Mouse (Mus musculus) retina, embryonic 14.5 days (tissue): Measurements from ENCODE around the gene Ufm1.

Experiments used
- DNase-seq: peaks from one replicate; pipeline ENCODE4 v3.0.0-alpha.2; 2015; ENCODE audit warnings: low spot score

Gene Ufm1

DNA sequence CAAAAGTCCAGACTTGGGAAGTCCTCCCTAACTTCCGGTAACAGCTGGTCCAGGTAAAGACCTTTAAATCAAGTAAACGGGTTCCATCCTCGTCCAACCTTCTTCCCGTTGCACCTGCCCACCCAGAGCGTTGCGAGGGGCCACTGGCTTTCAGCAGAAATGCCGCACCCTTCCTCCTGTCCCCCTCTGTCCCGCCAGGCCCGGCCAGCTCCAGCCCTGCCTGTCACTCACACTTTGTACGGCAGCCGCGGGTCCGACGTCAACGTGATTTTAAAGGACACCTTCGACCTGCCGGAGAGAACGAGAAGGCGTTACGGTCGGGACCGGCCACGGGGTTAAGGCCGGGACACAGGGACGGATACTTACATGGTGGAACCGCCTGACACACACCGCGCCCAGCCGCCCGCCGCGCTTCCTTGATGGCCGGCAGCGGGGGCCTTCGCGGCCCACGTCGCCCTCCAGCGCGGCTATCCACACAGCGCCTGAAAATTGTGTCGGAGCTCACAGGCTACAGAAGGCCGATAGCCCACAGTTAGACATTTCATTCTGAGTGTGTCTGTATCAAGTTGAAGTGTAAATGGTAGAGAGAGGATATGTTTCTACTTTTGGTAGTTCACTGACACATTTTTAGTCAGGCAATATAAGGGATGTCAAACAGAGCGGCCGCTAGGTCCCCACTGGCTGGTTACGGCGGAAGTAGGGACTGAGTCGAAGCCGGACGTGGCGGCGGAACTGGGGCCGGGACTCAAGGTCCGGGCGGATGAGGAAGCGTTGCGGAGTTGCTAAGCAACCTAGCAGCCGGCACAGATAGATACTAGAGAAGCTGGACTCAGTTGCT lies at the start of gene Ufm1:
Gene Ufm1, minus strand, starts transcription at position 448 of the 838 bp plus-strand sequence.
- DNase-seq = peak; percentile 97

DNA sequence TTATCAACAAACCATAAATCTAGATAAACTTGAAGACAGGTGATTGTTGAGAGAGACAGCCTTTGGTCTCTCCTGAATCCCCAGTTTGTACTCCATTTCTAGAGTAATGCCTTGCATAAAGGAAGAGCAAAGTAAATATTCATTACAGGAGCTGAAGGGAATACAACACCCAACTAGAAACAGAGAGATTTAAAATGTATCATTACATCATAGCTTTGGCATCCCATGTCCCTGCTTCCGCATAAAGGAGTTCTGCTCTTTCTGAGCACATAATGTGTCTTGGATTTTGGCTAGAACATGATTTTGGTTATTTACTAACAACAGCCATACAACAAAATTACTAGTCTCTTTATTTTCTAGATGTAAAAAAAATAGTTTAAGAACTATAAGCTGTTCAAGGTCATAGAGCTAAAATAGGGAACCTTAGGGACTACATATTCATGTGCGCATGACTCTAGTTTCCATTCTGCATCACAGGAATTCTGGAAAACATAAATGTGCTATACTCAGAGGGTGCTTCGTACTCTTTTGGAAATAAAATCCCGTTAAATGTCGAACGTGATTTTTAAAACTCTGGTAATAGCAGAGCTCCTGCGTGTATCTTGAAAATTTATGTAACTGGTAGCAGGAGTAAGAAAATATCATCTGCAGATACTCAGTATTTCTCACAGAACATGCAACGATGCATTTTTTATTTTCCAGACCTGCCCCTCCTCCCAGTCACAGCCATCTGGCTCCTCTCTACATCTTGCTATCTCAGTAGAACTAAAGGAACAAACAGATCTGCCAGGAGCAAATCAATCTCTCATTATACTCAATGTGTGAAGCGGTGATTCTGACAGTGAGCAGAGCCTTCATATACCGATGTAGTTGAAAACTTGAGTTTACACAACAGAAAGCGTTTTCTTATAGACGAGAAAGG lies 27.2 kb upstream of the Ufm1 start:
- no peak for DNase-seq

GRCm38 (mm10) chr3:53871596-53871995 lies 8.0 kb upstream of the Ufm1 start:
- DNase-seq = no peak

DNA sequence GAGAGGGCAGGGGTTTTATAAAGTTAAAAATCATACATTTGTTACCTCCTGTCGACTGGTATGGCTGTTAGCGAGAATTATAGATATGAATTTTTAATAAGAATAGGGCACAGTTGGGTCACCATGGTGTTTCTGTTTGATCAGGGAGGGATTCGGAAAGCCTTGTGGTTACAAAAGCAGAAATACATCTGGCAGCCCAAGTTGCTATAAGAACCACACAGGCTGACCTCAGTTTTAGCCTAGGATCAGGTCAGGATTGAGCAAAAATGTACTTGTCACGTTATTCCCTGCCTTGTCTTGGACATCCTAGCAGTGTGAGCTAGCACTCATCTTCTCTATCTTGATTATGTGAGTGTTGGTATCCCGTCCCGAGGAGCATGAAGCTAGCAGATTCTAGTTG lies 6.9 kb upstream of the Ufm1 start:
- DNase-seq = no peak

GRCm38 (mm10) chr3:53869263-53869662 lies 5.6 kb upstream of the Ufm1 start:
- no peak for DNase-seq

DNA sequence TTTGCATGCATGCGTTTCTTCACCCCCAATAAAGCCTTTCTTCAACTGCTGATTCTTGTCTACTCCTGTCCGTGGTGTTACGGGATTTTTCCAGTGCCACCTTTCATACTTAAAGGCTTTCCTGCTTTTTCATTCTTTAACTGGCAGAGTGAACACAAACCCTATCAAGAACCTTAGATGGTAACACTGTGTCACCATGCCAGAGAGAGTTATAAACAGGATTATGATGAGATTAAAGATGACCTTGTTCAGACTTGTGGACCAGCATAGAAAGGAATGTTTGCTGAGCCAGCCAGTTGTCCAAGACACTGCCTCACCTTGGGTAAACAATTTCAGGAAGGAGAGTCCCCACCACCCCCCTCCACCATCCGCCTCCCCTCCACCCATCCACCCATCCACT lies 4.6 kb upstream of the Ufm1 start:
- no peak for DNase-seq

- DNase-seq = no peak
Observed at GRCm38 (mm10) chr3:53854831-53855230, 8.8 kb downstream of the Ufm1 start.

- DNase-seq = no peak
Observed at GRCm38 (mm10) chr3:53854261-53854660, 9.4 kb downstream of the Ufm1 start.

DNA sequence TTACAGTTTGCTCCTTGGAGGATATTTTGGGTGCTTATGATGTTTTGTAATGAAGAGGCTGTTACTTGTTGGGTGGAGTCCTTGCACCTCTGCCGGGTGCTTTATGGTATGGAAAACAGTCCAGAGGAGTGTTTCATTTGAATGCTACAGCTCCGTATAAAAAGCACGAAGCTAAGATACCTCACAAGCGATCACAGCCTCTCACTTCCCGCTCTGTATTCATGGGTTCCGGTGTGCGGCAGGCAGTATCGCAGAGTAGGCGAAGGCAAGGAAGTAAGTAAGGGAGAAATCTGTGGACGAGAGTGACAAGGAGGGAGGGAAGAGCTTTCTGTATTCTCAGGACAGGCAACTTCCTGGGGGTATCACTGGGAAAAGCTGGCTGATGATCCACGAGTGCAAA lies 15.4 kb downstream of the Ufm1 start:
- DNase-seq = no peak

DNA sequence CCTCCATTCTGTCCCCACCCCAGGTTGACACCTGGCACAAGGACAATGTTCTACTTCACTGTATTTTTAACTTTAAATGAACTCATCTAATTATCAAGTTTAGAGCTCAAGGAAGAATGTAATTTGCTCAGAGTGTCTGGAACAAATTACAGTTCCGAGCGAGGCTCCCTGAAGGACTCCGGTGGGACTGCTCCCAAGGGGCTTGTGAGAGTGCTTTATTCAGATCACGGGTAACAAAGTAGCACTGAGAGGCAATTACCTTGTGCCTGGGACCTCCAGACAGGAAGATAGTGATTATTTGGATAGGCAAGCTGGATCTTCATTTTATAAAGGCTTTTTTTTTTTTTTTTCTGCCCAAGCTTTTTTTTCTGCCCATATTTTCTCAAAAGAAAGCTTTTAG lies 15.9 kb downstream of the Ufm1 start:
- no peak for DNase-seq

DNA sequence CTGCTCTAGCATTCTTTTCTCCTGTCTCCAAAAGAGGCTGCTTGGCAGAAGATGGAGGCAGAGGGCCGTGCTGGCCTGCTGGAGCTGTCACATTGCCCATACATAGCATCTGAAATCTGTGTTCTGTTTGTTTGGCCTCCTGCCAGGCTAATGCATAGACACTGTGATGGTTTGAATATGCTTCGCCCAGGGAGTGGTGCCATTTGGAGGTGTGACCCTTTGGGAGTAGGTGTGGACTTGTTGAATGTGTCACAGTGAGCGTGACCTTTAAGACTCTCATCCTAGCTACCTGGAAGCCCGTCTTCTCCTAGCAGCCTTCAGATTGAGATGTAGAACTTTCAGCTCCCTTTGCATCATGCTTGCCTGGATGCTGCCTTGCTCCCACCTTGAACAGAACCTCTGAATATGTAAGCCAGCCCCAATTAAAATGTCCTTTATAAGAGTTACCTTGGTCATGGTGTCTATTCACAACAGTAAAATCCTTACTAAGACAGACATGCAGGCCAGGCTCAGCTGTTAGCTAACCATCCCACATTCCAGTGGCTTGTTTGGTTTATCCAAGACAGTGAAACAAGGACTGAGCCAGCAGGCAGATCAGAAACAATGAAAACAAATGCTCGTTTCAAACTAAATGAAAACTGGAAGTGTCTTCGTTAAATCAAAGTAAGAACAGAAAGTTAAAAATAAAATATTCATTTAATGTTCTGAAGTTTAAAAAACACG lies 17.3 kb downstream of the Ufm1 start:
- no peak for DNase-seq

- DNase-seq = no peak
Observed at GRCm38 (mm10) chr3:53844786-53845185, 18.8 kb downstream of the Ufm1 start, which contains the start of gene Gm10985. Gene Gm10985 (plus strand): TSS chr3:53845086.

DNA sequence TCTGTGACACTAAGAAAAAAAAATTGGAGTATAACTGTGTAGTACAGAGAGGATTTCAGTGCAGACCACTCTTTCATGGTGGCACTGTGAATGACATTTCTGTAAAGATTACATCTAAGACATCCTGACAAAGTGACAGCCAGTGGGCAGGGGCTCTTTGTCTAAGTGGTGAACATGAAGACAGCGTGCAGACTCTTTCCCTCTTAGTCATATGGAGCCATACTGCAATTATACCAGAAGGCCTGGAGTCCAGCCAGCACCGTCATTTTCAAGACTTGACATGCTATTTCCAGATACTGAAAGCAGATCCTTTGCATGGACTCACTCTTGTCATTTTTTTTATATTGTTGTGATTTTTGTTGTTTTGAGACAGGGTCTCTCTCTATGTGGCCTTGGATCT lies 29.4 kb downstream of the Ufm1 start:
- no peak for DNase-seq

DNA sequence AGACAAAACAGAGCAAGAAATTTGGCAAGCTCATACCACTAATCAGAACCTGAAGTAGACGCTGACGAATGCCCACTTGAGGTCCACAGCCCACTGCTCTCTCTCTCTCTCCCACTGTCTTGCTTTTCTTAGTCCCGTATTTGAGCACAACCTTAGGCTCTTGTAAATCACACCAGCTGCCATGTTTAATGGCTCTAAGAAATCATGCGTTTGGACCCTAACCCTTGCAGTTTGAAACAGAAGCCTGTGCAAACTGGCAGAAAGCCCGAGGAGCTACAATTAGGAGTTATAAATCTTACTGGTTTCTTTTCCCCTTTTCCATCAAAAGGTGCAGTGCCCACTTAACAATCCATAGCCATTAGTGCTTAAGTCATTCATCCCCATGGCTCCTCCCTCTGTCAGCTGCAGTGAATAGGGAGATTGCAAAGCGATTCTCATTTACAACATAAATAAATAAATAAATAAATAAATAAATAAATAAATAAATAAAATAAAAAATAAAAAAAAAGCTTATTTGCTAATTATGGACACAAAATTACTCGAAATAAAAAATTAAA lies 50.1 kb downstream of the Ufm1 start:
- no peak for DNase-seq
